Mouse (Mus musculus) central nervous system, embryonic 14 days (tissue): ENCODE results near the gene Defa31. TPM values are rescaled to one million over a fixed set of nuclear protein-coding genes. Genes with fewer than 3 reads are reported as not detected.

Experiments used
- polyA plus RNA-seq: library from polyadenylated mRNA; depleted of rRNA; stranded (reverse); fragments of >200 nt; gene quantifications from 2 replicates; pipeline ENCODE4 v1.2.3, GENCODE M21; 2012; rRNA removed

The Defa31 gene
- not detected in 2 replicates for polyA plus RNA-seq

DNA sequence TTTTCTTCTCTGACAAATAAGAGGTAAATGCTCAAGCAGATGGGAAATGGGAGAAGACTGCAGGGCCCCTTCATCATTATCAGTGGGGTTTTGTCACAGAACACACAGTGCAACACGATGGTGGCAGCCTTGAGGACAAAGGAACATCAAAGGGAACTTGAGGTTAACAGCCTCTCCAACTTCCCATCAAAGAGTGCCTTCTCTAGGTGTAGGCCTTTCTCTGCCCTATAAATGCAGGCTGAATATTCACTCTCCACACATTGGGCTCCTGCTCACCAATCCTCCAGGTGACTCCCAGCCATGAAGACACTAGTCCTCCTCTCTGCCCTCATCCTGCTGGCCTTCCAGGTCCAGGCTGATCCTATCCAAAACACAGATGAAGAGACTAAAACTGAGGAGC is at the start of gene Defa31:
Defa31 (plus strand) TSS at position 301 of the 400 bp plus-strand sequence.

GRCm38 (mm10) chr8:21161977-21162376 is 29.4 kb upstream of the Defa31 start, which contains the start of gene Defa22:
Gene Defa22, plus strand, starts transcription at chr8:21162277.

GRCm38 (mm10) chr8:21201261-21201660 is 9.8 kb downstream of the Defa31 start, which contains the start of gene Gm15293:
Gene Gm15293, plus strand, starts transcription at chr8:21201561.

Other genes with a start within 250 kb of the Defa31 start
- not detected in 2 replicates for gene AY761185, start 246.9 kb upstream of the Defa31 start, polyA plus RNA-seq
- not detected in 2 replicates for gene Defa21, start 166.1 kb upstream of the Defa31 start, polyA plus RNA-seq
- gene Defa23, start 136.6 kb upstream of the Defa31 start, polyA plus RNA-seq = not detected in 2 replicates
- not detected in 2 replicates for gene Defa35, start 126.6 kb upstream of the Defa31 start, polyA plus RNA-seq
- not detected in 2 replicates for gene Defa25, start 107.2 kb upstream of the Defa31 start, polyA plus RNA-seq
- not detected in 2 replicates for gene Gm14851, start 95.6 kb upstream of the Defa31 start, polyA plus RNA-seq
- 0.29 TPM in 1 of 2 replicates, not detected in the other for gene Defa30, start 57.0 kb upstream of the Defa31 start, polyA plus RNA-seq
- not detected in 2 replicates for gene Defa22, start 29.3 kb upstream of the Defa31 start, polyA plus RNA-seq
- gene Gm15293, start 9.9 kb downstream of the Defa31 start, polyA plus RNA-seq = not detected in 2 replicates
- not detected in 2 replicates for gene Gm15292, start 58.1 kb downstream of the Defa31 start, polyA plus RNA-seq
- not detected in 2 replicates for gene Defa27, start 123.9 kb downstream of the Defa31 start, polyA plus RNA-seq
- gene Defa29, start 135.4 kb downstream of the Defa31 start, polyA plus RNA-seq = not detected in 2 replicates
- not detected in 2 replicates for gene Defa2, start 186.9 kb downstream of the Defa31 start, polyA plus RNA-seq
- gene Defa33, start 200.2 kb downstream of the Defa31 start, polyA plus RNA-seq = not detected in 2 replicates
- not detected in 2 replicates for gene Defa36, start 235.8 kb downstream of the Defa31 start, polyA plus RNA-seq